Mouse (Mus musculus): ENCODE measurements around the gene Egf. TPM values are rescaled to one million over a fixed set of nuclear protein-coding genes. Genes with fewer than 3 reads are reported as not detected.
A peak's percentile ranks its signal among the peaks of the same experiment; 100 is the strongest.

Gene Egf
- polyA plus RNA-seq (2015; fragmentation: Nextera tagmentation; extraction: Ambion mirVana) = 0.84 and 0.85 TPM in 2 replicates

DNA sequence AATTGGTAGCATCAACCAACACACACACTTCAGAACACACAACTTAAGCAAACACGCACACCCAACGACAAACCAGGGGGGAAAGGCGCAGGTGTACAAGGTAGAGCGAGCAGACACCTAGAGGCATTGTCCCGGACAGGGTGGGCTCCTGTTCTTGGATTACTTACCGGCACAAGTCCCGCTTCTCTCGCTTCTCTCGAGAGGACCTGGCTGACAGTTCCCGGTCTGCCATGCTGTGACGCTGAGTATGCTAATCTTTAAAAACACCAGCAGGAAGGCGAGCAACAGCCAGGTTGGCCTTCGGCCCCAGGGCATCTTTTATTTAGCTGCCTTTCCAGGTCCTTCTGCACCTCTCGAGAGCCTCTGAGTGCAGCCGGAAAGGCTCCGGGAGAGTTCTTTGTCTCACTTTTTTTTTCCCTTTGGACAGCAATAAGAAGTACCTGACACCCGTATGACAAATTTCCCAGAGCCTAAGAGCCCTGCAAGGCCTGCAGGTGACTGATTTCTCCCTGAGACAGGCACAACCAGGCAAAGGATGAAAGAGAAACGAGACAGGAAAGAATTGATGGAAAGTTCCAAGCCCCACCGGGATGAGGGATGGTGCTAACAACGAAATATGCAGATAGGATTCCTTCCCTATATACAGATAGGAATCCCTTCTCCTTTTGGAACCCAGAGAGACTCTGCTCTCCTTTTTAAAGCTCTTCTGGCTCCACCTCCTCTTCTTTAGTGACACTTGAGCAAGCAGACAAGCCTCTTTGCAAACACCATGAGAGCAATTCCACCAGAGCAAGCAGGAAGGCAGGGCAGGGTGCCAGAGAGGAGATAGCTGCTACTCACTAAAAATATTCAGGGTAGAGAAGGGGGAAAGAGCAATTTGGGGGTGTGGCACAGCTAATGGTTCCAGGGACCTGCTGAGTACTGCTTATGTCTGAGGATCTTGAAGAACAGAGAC lies at the start of gene Egf:
TSS of gene Egf (minus strand) at position 667 of the 955 bp plus-strand sequence.
- Histone ChIP-seq H3K9me3 (ENCODE audit: control insufficient read depth) (no peaks in the 10 kb centered on the region), H3K9ac (ENCODE audit: low read depth, low read length) (no peak within 1 kb of the TSS), H3K27me3 (replicated peaks; ENCODE audit: control insufficient read depth, insufficient read depth, low read length) (no peaks in the 10 kb centered on the region), H3K4me1 (replicated peaks; ENCODE audit: control insufficient read depth, insufficient read depth, low read length) (no peaks in the 10 kb centered on the region; the same call in 1 of the 2 replicates), H3K36me3 (ENCODE audit: control insufficient read depth, insufficient read depth) (no peaks in the 10 kb centered on the region), H3K4me3 (ENCODE audit: low read depth, low read length) (peak within 1 kb of the TSS; percentile 34), H3K4me2 (replicated peaks; ENCODE audit: low read depth) (peak within 1 kb of the TSS; percentile 70), H3K27ac (ENCODE audit: low read depth, low read length) (no peak within 1 kb of the TSS)
- 0 out of 2 replicates have a peak, but pooled peaks have one; percentile 36 for ATAC-seq
- WGBS = 4% methylated on average over 20 of the region's 20 CpGs
- TF ChIP-seq CTCF (IDR thresholded peaks at IDR 0.05; ENCODE audit: low read depth) = no peak

- H3K27ac ChIP-seq (ENCODE audit: low read depth, low read length) = no peak within 1 kb of the TSS
- peak within 1 kb of the TSS; percentile 23 for H3K4me3 ChIP-seq (ENCODE audit: low read depth, low read length)
- H3K4me1 ChIP-seq (replicated peaks; ENCODE audit: control insufficient read depth, insufficient read depth, low read length) = no peaks in the 10 kb centered on the region
- H3K27me3 ChIP-seq (replicated peaks; ENCODE audit: control insufficient read depth, insufficient read depth, low read length) = no peaks in the 10 kb centered on the region
- no peaks in the 10 kb centered on the region for H3K36me3 ChIP-seq (ENCODE audit: control insufficient read depth, insufficient read depth)
- no peak within 1 kb of the TSS for H3K9ac ChIP-seq (ENCODE audit: low read depth, low read length)
- 54% methylated on average over 10 of the region's 10 CpGs for WGBS
- TF ChIP-seq CTCF (IDR thresholded peaks at IDR 0.05; ENCODE audit: low read depth) = no peak
- ATAC-seq = 0 out of 2 replicates have a peak, but pooled peaks have one; percentile 45
- no peaks in the 10 kb centered on the region for H3K9me3 ChIP-seq (ENCODE audit: control insufficient read depth)
- peak within 1 kb of the TSS; percentile 58 for H3K4me2 ChIP-seq (replicated peaks; ENCODE audit: low read depth)
Measured at GRCm38 (mm10) chr3:129803765-129804164, 48.6 kb upstream of the Egf start, which contains the start of gene Lrit3. Gene Lrit3 (minus strand): TSS chr3:129804030.

GRCm38 (mm10) chr3:129799011-129799410 lies 43.9 kb upstream of the Egf start:
- no peak overlapping the region for H3K27ac ChIP-seq (ENCODE audit: low read depth, low read length)
- H3K27me3 ChIP-seq (replicated peaks; ENCODE audit: control insufficient read depth, insufficient read depth, low read length) = no peaks in the 10 kb centered on the region
- WGBS = 55% methylated on average over 2 of the region's 2 CpGs
- no peak overlapping the region for H3K4me3 ChIP-seq (ENCODE audit: low read depth, low read length)
- no peaks in the 10 kb centered on the region for H3K4me1 ChIP-seq (replicated peaks; ENCODE audit: control insufficient read depth, insufficient read depth, low read length)
- H3K4me2 ChIP-seq (replicated peaks; ENCODE audit: low read depth) = no peak overlapping the region
- no peaks in the 10 kb centered on the region for H3K36me3 ChIP-seq (ENCODE audit: control insufficient read depth, insufficient read depth)
- no peak for TF ChIP-seq CTCF (IDR thresholded peaks at IDR 0.05; ENCODE audit: low read depth)
- H3K9me3 ChIP-seq (ENCODE audit: control insufficient read depth) = no peaks in the 10 kb centered on the region
- H3K9ac ChIP-seq (ENCODE audit: low read depth, low read length) = no peak overlapping the region
- ATAC-seq = no peak

DNA sequence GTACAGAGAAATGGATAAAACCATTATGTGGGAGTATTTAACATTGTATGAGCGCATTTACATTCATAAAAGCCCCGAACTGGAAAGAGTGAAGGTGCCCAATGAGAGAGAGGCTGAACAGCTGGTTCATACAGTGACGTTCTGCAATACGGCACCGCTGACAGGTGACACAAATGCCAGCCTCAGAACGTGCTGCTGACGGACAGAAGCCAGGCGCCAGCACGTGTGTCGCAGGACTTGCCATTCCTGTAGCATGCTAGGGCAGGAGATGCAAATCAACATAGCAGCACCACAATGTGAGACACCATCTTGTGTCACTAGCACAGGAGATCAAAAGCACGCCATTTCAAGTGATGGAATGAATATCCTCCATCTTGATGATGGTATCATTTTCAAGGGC lies 43.4 kb upstream of the Egf start:
- H3K9me3 ChIP-seq (ENCODE audit: control insufficient read depth) = no peaks in the 10 kb centered on the region
- H3K9ac ChIP-seq (ENCODE audit: low read depth, low read length) = no peak overlapping the region
- WGBS = 84% methylated on average over 11 of the region's 11 CpGs
- no peak for TF ChIP-seq CTCF (IDR thresholded peaks at IDR 0.05; ENCODE audit: low read depth)
- no peak overlapping the region for H3K4me2 ChIP-seq (replicated peaks; ENCODE audit: low read depth)
- H3K36me3 ChIP-seq (ENCODE audit: control insufficient read depth, insufficient read depth) = no peaks in the 10 kb centered on the region
- no peaks in the 10 kb centered on the region for H3K4me1 ChIP-seq (replicated peaks; ENCODE audit: control insufficient read depth, insufficient read depth, low read length)
- no peak for ATAC-seq
- H3K27ac ChIP-seq (ENCODE audit: low read depth, low read length) = no peak overlapping the region
- H3K4me3 ChIP-seq (ENCODE audit: low read depth, low read length) = no peak overlapping the region
- H3K27me3 ChIP-seq (replicated peaks; ENCODE audit: control insufficient read depth, insufficient read depth, low read length) = no peaks in the 10 kb centered on the region

GRCm38 (mm10) chr3:129797341-129797740 lies 42.2 kb upstream of the Egf start:
- Histone ChIP-seq H3K4me2 (replicated peaks; ENCODE audit: low read depth) (no peak overlapping the region), H3K9me3 (ENCODE audit: control insufficient read depth) (no peaks in the 10 kb centered on the region), H3K9ac (ENCODE audit: low read depth, low read length) (no peak overlapping the region), H3K27ac (ENCODE audit: low read depth, low read length) (no peak overlapping the region), H3K4me1 (replicated peaks; ENCODE audit: control insufficient read depth, insufficient read depth, low read length) (no peaks in the 10 kb centered on the region), H3K36me3 (ENCODE audit: control insufficient read depth, insufficient read depth) (no peaks in the 10 kb centered on the region), H3K4me3 (ENCODE audit: low read depth, low read length) (no peak overlapping the region), H3K27me3 (replicated peaks; ENCODE audit: control insufficient read depth, insufficient read depth, low read length) (no peaks in the 10 kb centered on the region)
- ATAC-seq = no peak
- TF ChIP-seq CTCF (IDR thresholded peaks at IDR 0.05; ENCODE audit: low read depth) = no peak
- WGBS = 62% methylated on average over 5 of the region's 5 CpGs

DNA sequence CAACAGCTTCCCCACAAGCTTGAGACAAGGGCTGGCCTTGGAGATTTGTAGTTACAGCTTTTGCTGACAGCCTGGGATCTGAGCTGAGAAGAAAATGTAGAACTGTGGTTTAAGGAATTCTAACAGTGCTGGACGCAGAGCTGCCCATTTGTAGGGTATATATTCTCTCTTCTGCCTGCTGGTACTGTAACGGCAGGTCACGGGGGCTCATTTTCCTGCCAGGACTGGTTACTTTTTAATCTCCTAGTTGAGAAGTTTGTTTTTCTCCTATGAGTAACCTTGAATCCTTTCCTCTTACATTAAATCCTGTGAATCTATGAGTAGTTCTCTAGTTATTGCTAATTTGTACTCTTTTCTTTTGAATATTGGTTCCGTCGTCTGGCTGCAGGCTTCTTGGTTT lies 38.7 kb upstream of the Egf start:
- WGBS = 89% methylated on average over 5 of the region's 5 CpGs
- no peak for ATAC-seq
- H3K9ac ChIP-seq (ENCODE audit: low read depth, low read length) = no peak overlapping the region
- no peak overlapping the region for H3K4me2 ChIP-seq (replicated peaks; ENCODE audit: low read depth)
- no peak overlapping the region for H3K4me3 ChIP-seq (ENCODE audit: low read depth, low read length)
- H3K27me3 ChIP-seq (replicated peaks; ENCODE audit: control insufficient read depth, insufficient read depth, low read length) = no peaks in the 10 kb centered on the region
- no peaks in the 10 kb centered on the region for H3K36me3 ChIP-seq (ENCODE audit: control insufficient read depth, insufficient read depth)
- H3K9me3 ChIP-seq (ENCODE audit: control insufficient read depth) = no peaks in the 10 kb centered on the region
- TF ChIP-seq CTCF (IDR thresholded peaks at IDR 0.05; ENCODE audit: low read depth) = no peak
- no peaks in the 10 kb centered on the region for H3K4me1 ChIP-seq (replicated peaks; ENCODE audit: control insufficient read depth, insufficient read depth, low read length)
- H3K27ac ChIP-seq (ENCODE audit: low read depth, low read length) = no peak overlapping the region

Measured in intestine, postnatal 0 days (tissue).